Mouse (Mus musculus): Measurements from ENCODE around the gene Gm20388. TPM values are rescaled to one million over a fixed set of nuclear protein-coding genes. Genes with fewer than 3 reads are reported as not detected.

Gm20388 gene
- total and polyA plus RNA-seq, 2 experiments from 2014 or later, result 51.3 TPM; not detected in 1

GRCm38 (mm10) chr8:122084145-122084544 is 2173.5 kb downstream of the Gm20388 start:
- WGBS, result 14% methylated on average over 3 of the region's 3 CpGs

GRCm38 (mm10) chr8:122084726-122085410 is 2174.2 kb downstream of the Gm20388 start:
- Histone ChIP-seq H3K4me1 (ENCODE audit: insufficient read depth) (no peaks in the 10 kb centered on the region), H3K9me3 (ENCODE audit: low read length) (no peaks in the 10 kb centered on the region), H3K36me3 (ENCODE audit: insufficient read depth) (no peaks in the 10 kb centered on the region), H3K27ac (ENCODE audit: low read depth, low read length) (no peak overlapping the region), H3K27me3 (ENCODE audit: insufficient read depth, low read length) (no peaks in the 10 kb centered on the region), H3K9ac (no peak overlapping the region), H3K4me3 (ENCODE audit: low read depth, low read length) (no peak overlapping the region), H3K4me2 (ENCODE audit: low read depth) (no peak overlapping the region)
- ATAC-seq (no peak), DNase-seq (no peak)
- no peak; the same call in 1 of the 2 replicates for TF ChIP-seq CTCF (IDR thresholded peaks at IDR 0.05; ENCODE audit: low read depth)
- 72% methylated on average over 15 of the region's 15 CpGs for WGBS

More at GRCm38 (mm10) chr8:122084145-122084544, 2173.5 kb downstream of the Gm20388 start:
- ATAC-seq, result no peak
- no peak for DNase-seq
- TF ChIP-seq CTCF (IDR thresholded peaks at IDR 0.05; ENCODE audit: low read depth), result no peak
- no peaks in the 10 kb centered on the region for H3K9me3 ChIP-seq (ENCODE audit: low read length)
- no peak overlapping the region for H3K27ac ChIP-seq (ENCODE audit: low read depth, low read length)
- no peak overlapping the region for H3K9ac ChIP-seq
- H3K36me3 ChIP-seq (ENCODE audit: insufficient read depth), result no peaks in the 10 kb centered on the region
- H3K4me1 ChIP-seq (ENCODE audit: insufficient read depth), result no peaks in the 10 kb centered on the region
- no peak overlapping the region for H3K4me2 ChIP-seq (ENCODE audit: low read depth)
- no peak overlapping the region for H3K4me3 ChIP-seq (ENCODE audit: low read depth, low read length)
- no peaks in the 10 kb centered on the region for H3K27me3 ChIP-seq (ENCODE audit: insufficient read depth, low read length)

- Histone ChIP-seq H3K27ac (ENCODE audit: low read depth, low read length) (no peak overlapping the region), H3K4me2 (ENCODE audit: low read depth) (no peak overlapping the region), H3K9ac (no peak overlapping the region), H3K4me1 (ENCODE audit: insufficient read depth) (no peaks in the 10 kb centered on the region), H3K9me3 (ENCODE audit: low read length) (no peaks in the 10 kb centered on the region), H3K4me3 (ENCODE audit: low read depth, low read length) (no peak overlapping the region), H3K27me3 (ENCODE audit: insufficient read depth, low read length) (no peaks in the 10 kb centered on the region), H3K36me3 (ENCODE audit: insufficient read depth) (no peaks in the 10 kb centered on the region)
- TF ChIP-seq CTCF (IDR thresholded peaks at IDR 0.05; ENCODE audit: low read depth), result no peak
- ATAC-seq (no peak), DNase-seq (no peak)
- 83% methylated on average over 12 of the region's 12 CpGs for WGBS
These were observed 2175.4 kb downstream of the Gm20388 start for GRCm38 (mm10) chr8:122086064-122086463.

- no peak overlapping the region for H3K4me2 ChIP-seq (ENCODE audit: low read depth)
- TF ChIP-seq CTCF (IDR thresholded peaks at IDR 0.05; ENCODE audit: low read depth), result no peak
- H3K27me3 ChIP-seq (ENCODE audit: insufficient read depth, low read length), result no peaks in the 10 kb centered on the region
- ATAC-seq (no peak), DNase-seq (no peak)
- no peaks in the 10 kb centered on the region for H3K4me1 ChIP-seq (ENCODE audit: insufficient read depth)
- H3K9ac ChIP-seq, result no peak overlapping the region
- H3K36me3 ChIP-seq (ENCODE audit: insufficient read depth), result no peaks in the 10 kb centered on the region
- H3K9me3 ChIP-seq (ENCODE audit: low read length), result no peaks in the 10 kb centered on the region
- 79% methylated on average over 16 of the region's 16 CpGs for WGBS
- no peak overlapping the region for H3K27ac ChIP-seq (ENCODE audit: low read depth, low read length)
- H3K4me3 ChIP-seq (ENCODE audit: low read depth, low read length), result no peak overlapping the region
These were observed 2178.0 kb downstream of the Gm20388 start for GRCm38 (mm10) chr8:122088631-122089030.

GRCm38 (mm10) chr8:122089186-122089700 is 2178.6 kb downstream of the Gm20388 start:
- H3K36me3 ChIP-seq (ENCODE audit: insufficient read depth), result no peaks in the 10 kb centered on the region
- no peak overlapping the region for H3K4me3 ChIP-seq (ENCODE audit: low read depth, low read length)
- ATAC-seq (no peak), DNase-seq (no peak)
- WGBS, result 93% methylated on average over 7 of the region's 7 CpGs
- no peak overlapping the region for H3K4me2 ChIP-seq (ENCODE audit: low read depth)
- no peaks in the 10 kb centered on the region for H3K27me3 ChIP-seq (ENCODE audit: insufficient read depth, low read length)
- no peaks in the 10 kb centered on the region for H3K4me1 ChIP-seq (ENCODE audit: insufficient read depth)
- no peak for TF ChIP-seq CTCF (IDR thresholded peaks at IDR 0.05; ENCODE audit: low read depth)
- H3K27ac ChIP-seq (ENCODE audit: low read depth, low read length), result no peak overlapping the region
- H3K9me3 ChIP-seq (ENCODE audit: low read length), result no peaks in the 10 kb centered on the region
- H3K9ac ChIP-seq, result no peak overlapping the region

GRCm38 (mm10) chr8:122092476-122092875 is 2181.8 kb downstream of the Gm20388 start:
- Histone ChIP-seq H3K27me3 (ENCODE audit: insufficient read depth, low read length) (no peaks in the 10 kb centered on the region), H3K4me1 (ENCODE audit: insufficient read depth) (no peaks in the 10 kb centered on the region), H3K9me3 (ENCODE audit: low read length) (no peaks in the 10 kb centered on the region), H3K9ac (no peak overlapping the region), H3K36me3 (ENCODE audit: insufficient read depth) (no peaks in the 10 kb centered on the region), H3K4me3 (ENCODE audit: low read depth, low read length) (no peak overlapping the region), H3K4me2 (ENCODE audit: low read depth) (no peak overlapping the region), H3K27ac (ENCODE audit: low read depth, low read length) (no peak overlapping the region)
- DNase-seq (no peak), ATAC-seq (no peak)
- TF ChIP-seq CTCF (IDR thresholded peaks at IDR 0.05; ENCODE audit: low read depth), result no peak
- 74% methylated on average over 5 of the region's 5 CpGs for WGBS

- Histone ChIP-seq H3K4me1 (ENCODE audit: insufficient read depth) (no peaks in the 10 kb centered on the region), H3K27me3 (ENCODE audit: insufficient read depth, low read length) (no peaks in the 10 kb centered on the region), H3K36me3 (ENCODE audit: insufficient read depth) (no peaks in the 10 kb centered on the region), H3K9ac (no peak overlapping the region), H3K27ac (ENCODE audit: low read depth, low read length) (no peak overlapping the region), H3K4me2 (ENCODE audit: low read depth) (no peak overlapping the region), H3K9me3 (ENCODE audit: low read length) (no peaks in the 10 kb centered on the region), H3K4me3 (ENCODE audit: low read depth, low read length) (no peak overlapping the region)
- DNase-seq (no peak), ATAC-seq (no peak)
- 79% methylated on average over 3 of the region's 3 CpGs for WGBS
- TF ChIP-seq CTCF (IDR thresholded peaks at IDR 0.05; ENCODE audit: low read depth), result no peak
These were observed 2188.1 kb downstream of the Gm20388 start for GRCm38 (mm10) chr8:122098766-122099165.

Data from forebrain, postnatal 0 days (tissue).